Comparison of ENCODE assay signal across 15 mouse cellular contexts in genomic region chr19:36261819-36262218, GRCm38 (mm10).
"Had no signal": no experiment of that assay in that cellular context is flagged by ENCODE, and none has a peak within 500 bp of the region (broad histone marks: within the 10 kb centered on the region; RNA-seq: fewer than 3 reads in every experiment).

No protein-coding gene starts in this region.

- DNase-seq: lung, adult 18-20 months; lung, embryonic 14.5 days; lung, postnatal 10 days; lung, postnatal 4 days; midbrain, embryonic 14.5 days; right cerebral cortex, postnatal 14 days; thymus, adult 2 months; thymus, postnatal 25 days; thymus, postnatal 4 days had no signal

- H3K4me1 ChIP-seq: midbrain, embryonic 10.5 days; midbrain, embryonic 12.5 days; stomach, embryonic 15.5 days had no signal

- H3K4me2 ChIP-seq: lung, embryonic 14.5 days; midbrain, embryonic 12.5 days; neural tube, embryonic 12.5 days; stomach, embryonic 15.5 days had no signal

- H3K4me3 ChIP-seq: midbrain, embryonic 10.5 days; midbrain, embryonic 12.5 days; neural tube, embryonic 12.5 days; stomach, embryonic 15.5 days had no signal

- H3K9ac ChIP-seq: lung, embryonic 14.5 days; midbrain, embryonic 12.5 days; neural tube, embryonic 12.5 days; stomach, embryonic 15.5 days had no signal

- H3K27ac ChIP-seq: midbrain, embryonic 10.5 days; midbrain, embryonic 12.5 days; neural tube, embryonic 12.5 days; stomach, embryonic 15.5 days; stomach, postnatal 0 days had no signal

- H3K27me3 ChIP-seq: midbrain, embryonic 12.5 days; neural tube, embryonic 12.5 days; stomach, embryonic 15.5 days had no signal

- H3K36me3 ChIP-seq: midbrain, embryonic 10.5 days; midbrain, embryonic 12.5 days; neural tube, embryonic 12.5 days; stomach, embryonic 15.5 days had no signal

- H3K9me3 ChIP-seq: midbrain, embryonic 10.5 days; midbrain, embryonic 12.5 days; neural tube, embryonic 12.5 days; stomach, embryonic 15.5 days had no signal

- ATAC-seq: midbrain, embryonic 16.5 days had no signal
